Mouse (Mus musculus) lung, postnatal 0 days (tissue): ENCODE measurements around the gene Slc12a1. TPM values are rescaled to one million over a fixed set of nuclear protein-coding genes. Genes with fewer than 3 reads are reported as not detected.

Experiments used
- ATAC-seq: fragments of 200-750 bp; cut with Nextera tagmentation; 2 replicates; pipeline ENCODE4 v1.8.0; 2017; ENCODE audit warnings: moderate library complexity
- DNase-seq: peaks from one replicate; pipeline ENCODE4 v3.0.0-alpha.2; 2016; ENCODE audit warnings: low spot score
- H3K27ac ChIP-seq: fragments of 300-500 bp; sonication (generic); 2 replicates; pipeline ENCODE4 v1.5.1; 2014; ENCODE audit warnings: antibody characterized with exemption, mild to moderate bottlenecking, low read length, mixed read lengths
- H3K27me3 ChIP-seq: fragments of 300-500 bp; sonication (generic); replicated peaks from 2 replicates; pipeline ENCODE4 v1.6.1; 2014; ENCODE audit warnings: low read length, mixed read lengths; ENCODE audit not compliant: insufficient read depth
- H3K36me3 ChIP-seq: fragments of 300-500 bp; sonication (generic); 2 replicates; pipeline ENCODE4 v1.6.1; 2014; ENCODE audit warnings: low read length, mixed read lengths; ENCODE audit not compliant: insufficient read depth
- H3K4me1 ChIP-seq: fragments of 300-500 bp; sonication (generic); 2 replicates; pipeline ENCODE4 v1.6.1; 2014; ENCODE audit warnings: antibody characterized with exemption, low read depth, low read length, mixed read lengths; ENCODE audit not compliant: insufficient read depth
- H3K4me2 ChIP-seq: fragments of 300-500 bp; sonication (generic); replicated peaks from 2 replicates; pipeline ENCODE4 v1.6.1; 2014; ENCODE audit warnings: low read depth, mild to moderate bottlenecking, low read length, moderate library complexity, mixed read lengths
- H3K4me3 ChIP-seq: fragments of 300-500 bp; sonication (generic); 2 replicates; pipeline ENCODE4 v1.5.1; 2014; ENCODE audit warnings: low read depth, low read length
- H3K9ac ChIP-seq: fragments of 300-500 bp; sonication (generic); replicated peaks from 2 replicates; pipeline ENCODE4 v1.6.1; 2014; ENCODE audit warnings: low read depth, mild to moderate bottlenecking
- H3K9me3 ChIP-seq: fragments of 300-500 bp; sonication (generic); 2 replicates; pipeline ENCODE4 v1.6.1; 2016; ENCODE audit warnings: low read length, mixed read lengths
- CTCF ChIP-seq: IDR thresholded peaks from 2 replicates; pipeline ENCODE4 v1.5.1; 2016; ENCODE audit warnings: antibody characterized with exemption, mild to moderate bottlenecking
- EP300 ChIP-seq: IDR thresholded peaks from 2 replicates; pipeline ENCODE4 v1.6.1; 2016; ENCODE audit warnings: antibody characterized with exemption, mild to moderate bottlenecking, control low read depth
- WGBS: fragments of 180-500 bp; shearing (Covaris S2); extraction: QIAGEN DNeasy Blood & Tissue Kit; methylation state at CpG from one replicate; pipeline ENCODE4 v1.1.7; 2014; 5-methylcytosine and 5-hydroxymethylcytosine counted together
- polyA plus RNA-seq: library from polyadenylated mRNA; unstranded; fragments of >200 nt; fragmentation: Nextera tagmentation; extraction: Ambion mirVana; gene quantifications from 2 replicates; pipeline ENCODE4 v1.2.1, GENCODE M21; 2015

Gene Slc12a1
- polyA plus RNA-seq, 1 experiment from 2014 or later, result 0.06 TPM

- TF ChIP-seq CTCF (no peak), EP300 (no peak)
- Histone ChIP-seq H3K36me3 (no peaks in the 10 kb centered on the region), H3K27ac (no peak overlapping the region), H3K4me2 (no peak overlapping the region), H3K9me3 (no peaks in the 10 kb centered on the region), H3K4me3 (no peak overlapping the region), H3K27me3 (no peaks in the 10 kb centered on the region), H3K9ac (no peak overlapping the region), H3K4me1 (no peaks in the 10 kb centered on the region)
- ATAC-seq (no peak), DNase-seq (no peak)
Measured at GRCm38 (mm10) chr2:125192905-125193304, 40.6 kb downstream of the Slc12a1 start.

- Histone ChIP-seq H3K9me3 (no peaks in the 10 kb centered on the region), H3K9ac (no peak overlapping the region), H3K4me1 (no peaks in the 10 kb centered on the region), H3K27ac (no peak overlapping the region), H3K27me3 (no peaks in the 10 kb centered on the region), H3K4me2 (no peak overlapping the region), H3K36me3 (no peaks in the 10 kb centered on the region), H3K4me3 (no peak overlapping the region)
- DNase-seq, result no peak
- WGBS, result 68% methylated on average over 7 of the region's 7 CpGs
- TF ChIP-seq CTCF, result no peak
- no peak for TF ChIP-seq EP300
- no peak for ATAC-seq
Measured at GRCm38 (mm10) chr2:125196771-125197170, 44.5 kb downstream of the Slc12a1 start.

GRCm38 (mm10) chr2:125208894-125209596 is 56.7 kb downstream of the Slc12a1 start:
- 71% methylated on average over 14 of the region's 14 CpGs for WGBS
- no peaks in the 10 kb centered on the region for H3K36me3 ChIP-seq
- no peak overlapping the region for H3K4me2 ChIP-seq
- no peak for DNase-seq
- H3K9me3 ChIP-seq, result no peaks in the 10 kb centered on the region
- H3K27ac ChIP-seq, result no peak overlapping the region
- no peak overlapping the region for H3K4me3 ChIP-seq
- no peaks in the 10 kb centered on the region for H3K4me1 ChIP-seq
- H3K27me3 ChIP-seq, result no peaks in the 10 kb centered on the region
- no peak for ATAC-seq
- TF ChIP-seq EP300, result no peak
- TF ChIP-seq CTCF, result no peak
- H3K9ac ChIP-seq, result no peak overlapping the region

GRCm38 (mm10) chr2:125211831-125212510 is 59.7 kb downstream of the Slc12a1 start:
- no peaks in the 10 kb centered on the region for H3K4me1 ChIP-seq
- ATAC-seq (no peak), DNase-seq (peak; percentile 6)
- no peak overlapping the region for H3K4me3 ChIP-seq
- no peaks in the 10 kb centered on the region for H3K9me3 ChIP-seq
- H3K36me3 ChIP-seq, result no peaks in the 10 kb centered on the region
- no peak overlapping the region for H3K4me2 ChIP-seq
- TF ChIP-seq EP300 (no peak), CTCF (no peak)
- no peaks in the 10 kb centered on the region for H3K27me3 ChIP-seq
- H3K9ac ChIP-seq, result no peak overlapping the region
- 52% methylated on average over 10 of the region's 10 CpGs for WGBS
- no peak overlapping the region for H3K27ac ChIP-seq

GRCm38 (mm10) chr2:125214592-125214991 is 62.3 kb downstream of the Slc12a1 start:
- no peak overlapping the region for H3K9ac ChIP-seq
- no peaks in the 10 kb centered on the region for H3K4me1 ChIP-seq
- DNase-seq (peak; percentile 74), ATAC-seq (no peak)
- no peak overlapping the region for H3K27ac ChIP-seq
- TF ChIP-seq EP300, result no peak
- TF ChIP-seq CTCF, result peak; percentile 79
- 3% methylated on average over 3 of the region's 3 CpGs for WGBS
- H3K27me3 ChIP-seq, result no peaks in the 10 kb centered on the region
- H3K36me3 ChIP-seq, result no peaks in the 10 kb centered on the region
- H3K4me2 ChIP-seq, result no peak overlapping the region
- no peaks in the 10 kb centered on the region for H3K9me3 ChIP-seq
- no peak overlapping the region for H3K4me3 ChIP-seq

GRCm38 (mm10) chr2:125217286-125217685 is 65.0 kb downstream of the Slc12a1 start:
- Histone ChIP-seq H3K9ac (no peak overlapping the region), H3K36me3 (no peaks in the 10 kb centered on the region), H3K4me1 (no peaks in the 10 kb centered on the region), H3K27me3 (no peaks in the 10 kb centered on the region), H3K4me3 (no peak overlapping the region), H3K27ac (no peak overlapping the region), H3K4me2 (no peak overlapping the region), H3K9me3 (no peaks in the 10 kb centered on the region)
- no peak for TF ChIP-seq EP300
- 65% methylated on average over 6 of the region's 6 CpGs for WGBS
- DNase-seq (no peak), ATAC-seq (no peak)
